Mouse (Mus musculus) lung, adult 2 months (tissue): ENCODE measurements around the gene Sox13. TPM values are rescaled to one million over a fixed set of nuclear protein-coding genes. Genes with fewer than 3 reads are reported as not detected.

ENCODE experiments used
- DNase-seq: peaks from one replicate; pipeline ENCODE4 v3.0.0; 2022
- H3K4me1 ChIP-seq: fragments of 200-500 bp; 2 replicates; pipeline ENCODE4 v1.6.1; 2011; ENCODE audit warnings: low read length; ENCODE audit not compliant: control insufficient read depth, insufficient read depth
- H3K4me3 ChIP-seq: fragments of 200-500 bp; replicated peaks from 2 replicates; pipeline ENCODE3; 2011; ENCODE audit warnings: low read depth, mild to moderate bottlenecking, control low read depth, low read length; ENCODE audit errors: extremely low read depth
- CTCF ChIP-seq: fragments of 200-500 bp; IDR thresholded peaks from 2 replicates; pipeline ENCODE4 v1.5.1; 2011; ENCODE audit warnings: mild to moderate bottlenecking, low read length, control low read depth; ENCODE audit not compliant: insufficient read depth
- POLR2A ChIP-seq: fragments of 200-500 bp; IDR thresholded peaks from 2 replicates; pipeline ENCODE4 v1.6.1; 2011; ENCODE audit warnings: low read depth, mild to moderate bottlenecking, control low read depth, low read length, borderline replicate concordance; ENCODE audit errors: extremely low read depth
- WGBS: fragments of 180-500 bp; shearing (Covaris S2); methylation state at CpG from one replicate; pipeline ENCODE4 v1.1.7; 2018; 5-methylcytosine and 5-hydroxymethylcytosine counted together
- polyA plus RNA-seq: library from polyadenylated mRNA; depleted of rRNA; stranded (reverse); fragments of >200 nt; gene quantifications from 2 replicates; pipeline ENCODE4 v1.2.3, GENCODE M21; 2012

Gene Sox13
- polyA plus RNA-seq, 1 experiment = 134 TPM

GRCm38 (mm10) chr1:133434018-133434755, 10.0 kb upstream of the Sox13 start:
- H3K4me1 ChIP-seq = no peaks in the 10 kb centered on the region
- H3K4me3 ChIP-seq = peak overlapping the region; percentile 48
- 25% methylated on average over 10 of the region's 12 CpGs for WGBS
- TF ChIP-seq POLR2A (no peak), CTCF (no peak)
- DNase-seq = no peak

GRCm38 (mm10) chr1:133432566-133432965, 8.4 kb upstream of the Sox13 start:
- Histone ChIP-seq H3K4me1 (no peaks in the 10 kb centered on the region), H3K4me3 (no peak overlapping the region)
- TF ChIP-seq POLR2A (no peak), CTCF (no peak)
- 30% methylated on average over 2 of the region's 2 CpGs for WGBS
- no peak for DNase-seq

- Histone ChIP-seq H3K4me3 (no peak overlapping the region), H3K4me1 (no peaks in the 10 kb centered on the region)
- TF ChIP-seq CTCF (no peak), POLR2A (no peak)
- no peak for DNase-seq
- WGBS = 75% methylated on average over 2 of the region's 2 CpGs
Observed at GRCm38 (mm10) chr1:133431133-133431532, 7.0 kb upstream of the Sox13 start.

GRCm38 (mm10) chr1:133424547-133425140, 467 bp upstream of the Sox13 start:
- Histone ChIP-seq H3K4me3 (peak overlapping the region; percentile 48), H3K4me1 (peaks cover 2% of the 10 kb centered on the region; the same call in 1 of the 2 replicates)
- DNase-seq = peak; percentile 27
- WGBS = 58% methylated on average over 4 of the region's 4 CpGs
- no peak for TF ChIP-seq POLR2A
- no peak for TF ChIP-seq CTCF

GRCm38 (mm10) chr1:133423166-133423542, 1.0 kb downstream of the Sox13 start:
- Histone ChIP-seq H3K4me3 (peak overlapping the region; percentile 95), H3K4me1 (peaks cover 15% of the 10 kb centered on the region)
- TF ChIP-seq POLR2A = no peak
- WGBS = under 1% methylated on average over 30 of the region's 31 CpGs
- no peak for DNase-seq

GRCm38 (mm10) chr1:133422615-133423161, 1.5 kb downstream of the Sox13 start:
- TF ChIP-seq POLR2A = peak; percentile 53; the same call in 1 of the 2 replicates
- no peak for TF ChIP-seq CTCF
- Histone ChIP-seq H3K4me3 (peak overlapping the region; percentile 95), H3K4me1 (peaks cover 18% of the 10 kb centered on the region)
- peak; percentile 68 for DNase-seq
- under 1% methylated on average over 29 of the region's 29 CpGs for WGBS

GRCm38 (mm10) chr1:133421975-133422570, 2.1 kb downstream of the Sox13 start:
- H3K4me3 ChIP-seq = peak overlapping the region; percentile 95
- peaks cover 24% of the 10 kb centered on the region for H3K4me1 ChIP-seq
- no peak for DNase-seq
- TF ChIP-seq CTCF = no peak
- no peak; the same call in 1 of the 2 replicates for TF ChIP-seq POLR2A
- WGBS = 30% methylated on average over 16 of the region's 16 CpGs

GRCm38 (mm10) chr1:133421061-133421460, 3.1 kb downstream of the Sox13 start:
- peak overlapping the region; percentile 95 for H3K4me3 ChIP-seq
- peaks cover 32% of the 10 kb centered on the region for H3K4me1 ChIP-seq
- 35% methylated on average over 2 of the region's 2 CpGs for WGBS
- peak; percentile 8 for DNase-seq
- no peak for TF ChIP-seq CTCF
- no peak for TF ChIP-seq POLR2A

- TF ChIP-seq CTCF (no peak), POLR2A (no peak)
- 43% methylated on average over 3 of the region's 3 CpGs for WGBS
- peak; percentile 13 for DNase-seq
- Histone ChIP-seq H3K4me3 (peak overlapping the region; percentile 95), H3K4me1 (peaks cover 37% of the 10 kb centered on the region)
Observed at GRCm38 (mm10) chr1:133420491-133420890, 3.7 kb downstream of the Sox13 start.
